Mouse (Mus musculus): ENCODE measurements around the gene Zup1.
"Not testable (repeated sequence)": the region's sequence is repeated elsewhere in the genome, so short reads cannot be mapped to it uniquely, and the experiment has no call there.

Zup1 gene

GRCm38 (mm10) chr10:33950803-33951583 is at the start of gene Zup1:
Zup1 (minus strand) TSS chr10:33951269.
- DNase-seq, result peak; percentile 94

GRCm38 (mm10) chr10:33998397-33998796 is 47.3 kb upstream of the Zup1 start:
- no peak for DNase-seq

GRCm38 (mm10) chr10:33996686-33997085 is 45.6 kb upstream of the Zup1 start:
- DNase-seq, result not testable (repeated sequence)

GRCm38 (mm10) chr10:33986771-33987170 is 35.7 kb upstream of the Zup1 start:
- DNase-seq, result peak; percentile 79

GRCm38 (mm10) chr10:33974781-33975494 is 23.9 kb upstream of the Zup1 start:
- no peak for DNase-seq

GRCm38 (mm10) chr10:33952509-33952908 is 1.4 kb upstream of the Zup1 start:
- no peak for DNase-seq

- DNase-seq, result no peak
These were observed 4.7 kb downstream of the Zup1 start for GRCm38 (mm10) chr10:33946336-33946735.

- DNase-seq, result no peak
These were observed 5.7 kb downstream of the Zup1 start for GRCm38 (mm10) chr10:33945390-33945789.

GRCm38 (mm10) chr10:33940702-33941101 is 10.4 kb downstream of the Zup1 start:
- DNase-seq, result no peak

- DNase-seq, result peak; percentile 2
These were observed 45.6 kb downstream of the Zup1 start for GRCm38 (mm10) chr10:33905489-33905888.

GRCm38 (mm10) chr10:33904530-33905481 is 46.3 kb downstream of the Zup1 start, which contains the start of gene Rsph4a:
Rsph4a (plus strand) TSS chr10:33905111.
- DNase-seq, result peak; percentile 20

- not testable (repeated sequence) for DNase-seq
These were observed 49.5 kb downstream of the Zup1 start for GRCm38 (mm10) chr10:33901520-33901919.

- not testable (repeated sequence) for DNase-seq
These were observed 68.7 kb downstream of the Zup1 start for GRCm38 (mm10) chr10:33882411-33882810.

- no peak for DNase-seq
These were observed 78.2 kb downstream of the Zup1 start for GRCm38 (mm10) chr10:33872672-33873398.

- DNase-seq, result no peak
These were observed 80.6 kb downstream of the Zup1 start for GRCm38 (mm10) chr10:33870441-33870840.
